In genomic region chr2:121308997-121309416, GRCm38 (mm10) we compare ENCODE assay signal across 9 mouse cellular contexts. TPM values are rescaled to one million over a fixed set of nuclear protein-coding genes. Genes with fewer than 3 reads are reported as not detected.
DNase-seq lines count a peak whose midpoint lies in the region; ATAC-seq lines count a peak whose summit lies in the region.
"Had no signal": no experiment of that assay in that cellular context is flagged by ENCODE, and none has a peak within 500 bp of the region (broad histone marks: within the 10 kb centered on the region; RNA-seq: fewer than 3 reads in every experiment).

No protein-coding gene starts in this region.

- 54% methylated on average over 5 of the region's 5 CpGs for WGBS in hindbrain, embryonic 15.5 days
- 44% methylated on average over 5 of the region's 5 CpGs for WGBS in hindbrain, embryonic 16.5 days
- 3% methylated on average over 5 of the region's 5 CpGs for WGBS in kidney, embryonic 16.5 days

- no peak overlapping the region for H3K27ac ChIP-seq in hindbrain, embryonic 15.5 days (replicated peaks)
- H3K27ac ChIP-seq in hindbrain, embryonic 16.5 days (ENCODE audit: low read depth, low read length), result no peak overlapping the region
- peak overlapping the region; percentile 71 for H3K27ac ChIP-seq in kidney, embryonic 16.5 days (ENCODE audit: low read length)

- H3K27me3 ChIP-seq in hindbrain, embryonic 15.5 days, result no peaks in the 10 kb centered on the region
- H3K27me3 ChIP-seq in hindbrain, embryonic 16.5 days (replicated peaks; ENCODE audit: control insufficient read depth, insufficient read depth, low read length), result no peaks in the 10 kb centered on the region
- H3K27me3 ChIP-seq in kidney, embryonic 16.5 days (ENCODE audit: insufficient read depth, low read length), result no peaks in the 10 kb centered on the region
- H3K27me3 ChIP-seq: Patski had no signal

- peaks cover 50% of the 10 kb centered on the region for H3K36me3 ChIP-seq in hindbrain, embryonic 15.5 days
- H3K36me3 ChIP-seq in hindbrain, embryonic 16.5 days (ENCODE audit: control insufficient read depth, insufficient read depth, low read length), result peaks cover 10% of the 10 kb centered on the region
- H3K36me3 ChIP-seq in kidney, embryonic 16.5 days (ENCODE audit: insufficient read depth, low read length), result no peaks in the 10 kb centered on the region; the same call in 1 of the 2 replicates

- no peaks in the 10 kb centered on the region for H3K9me3 ChIP-seq in hindbrain, embryonic 15.5 days
- no peaks in the 10 kb centered on the region for H3K9me3 ChIP-seq in hindbrain, embryonic 16.5 days (ENCODE audit: control insufficient read depth, low read length)
- H3K9me3 ChIP-seq in kidney, embryonic 16.5 days (ENCODE audit: low read length), result no peaks in the 10 kb centered on the region

- peak; percentile 73 to 82 for DNase-seq in heart, adult 18-20 months
- DNase-seq in lung, postnatal 36 days, result peak; percentile 57
- DNase-seq in cerebellum, adult 11-12 months, result no peak
- no peak for DNase-seq in layer of hippocampus, adult 11-12 months (ENCODE audit: low spot score)

- H3K4me2 ChIP-seq in hindbrain, embryonic 15.5 days, result 0 out of 2 replicates have a peak overlapping the region, but pooled peaks have one; percentile 17
- H3K4me2 ChIP-seq in hindbrain, embryonic 16.5 days (ENCODE audit: low read length), result no peak overlapping the region
- peak overlapping the region; percentile 45 for H3K4me2 ChIP-seq in kidney, embryonic 16.5 days (replicated peaks; ENCODE audit: low read depth, low read length)

- no peak overlapping the region for H3K9ac ChIP-seq in hindbrain, embryonic 15.5 days
- H3K9ac ChIP-seq in hindbrain, embryonic 16.5 days (ENCODE audit: low read depth, low read length), result no peak overlapping the region
- 0 out of 2 replicates have a peak overlapping the region, but pooled peaks have one; percentile 25 for H3K9ac ChIP-seq in kidney, embryonic 16.5 days (replicated peaks; ENCODE audit: low read length)

- ATAC-seq in hindbrain, embryonic 15.5 days (ENCODE audit: low FRiP score, low read depth), result no peak
- no peak for ATAC-seq in hindbrain, embryonic 16.5 days
- peak; percentile 70 for ATAC-seq in kidney, embryonic 16.5 days (ENCODE audit: low FRiP score, low TSS enrichment)
- no peak for ATAC-seq in cerebellum, adult (ENCODE audit: insufficient number of reproducible peaks, low FRiP score, low TSS enrichment)
- ATAC-seq: Patski had no signal

- H3K4me3 ChIP-seq in hindbrain, embryonic 15.5 days, result no peak overlapping the region
- H3K4me3 ChIP-seq in hindbrain, embryonic 16.5 days (ENCODE audit: low read length), result no peak overlapping the region
- no peak overlapping the region for H3K4me3 ChIP-seq in kidney, embryonic 16.5 days (ENCODE audit: low read length)

- no peaks in the 10 kb centered on the region for H3K4me1 ChIP-seq in hindbrain, embryonic 15.5 days (replicated peaks)
- H3K4me1 ChIP-seq in hindbrain, embryonic 16.5 days (ENCODE audit: control insufficient read depth, insufficient read depth, low read depth, low read length), result no peaks in the 10 kb centered on the region
- H3K4me1 ChIP-seq in kidney, embryonic 16.5 days (ENCODE audit: insufficient read depth, low read length), result peaks cover 23% of the 10 kb centered on the region

RNA-seq across cellular contexts. Expression of gene Map1a, which starts 19.6 kb away (rescaled TPM):
- 31.2 and 46.4 TPM in 2 replicates for polyA plus RNA-seq in hindbrain, embryonic 15.5 days (2015; fragmentation: Nextera tagmentation; extraction: Ambion mirVana)
- 29.6 and 46.5 TPM in 2 replicates for polyA plus RNA-seq in hindbrain, embryonic 16.5 days (2015; fragmentation: Nextera tagmentation; extraction: Ambion mirVana)
- 1 to 10 TPM; 3.5 to 3.8 TPM for total RNA-seq in heart, adult 18-20 months (2021)
- polyA plus RNA-seq in kidney, embryonic 16.5 days (2015; fragmentation: Nextera tagmentation; extraction: Ambion mirVana), result 2.5 and 3.2 TPM in 2 replicates

RNA-seq across cellular contexts. Expression of gene Trp53bp1, which starts 37.8 kb away (rescaled TPM):
- polyA plus RNA-seq in hindbrain, embryonic 15.5 days (2015; fragmentation: Nextera tagmentation; extraction: Ambion mirVana), result 148 and 171 TPM in 2 replicates
- 134 and 146 TPM in 2 replicates for polyA plus RNA-seq in hindbrain, embryonic 16.5 days (2015; fragmentation: Nextera tagmentation; extraction: Ambion mirVana)
- 10 to 100 TPM; 28.1 to 28.4 TPM for total RNA-seq in heart, adult 18-20 months (2021)
- 64.0 and 71.5 TPM in 2 replicates for polyA plus RNA-seq in kidney, embryonic 16.5 days (2015; fragmentation: Nextera tagmentation; extraction: Ambion mirVana)

RNA-seq across cellular contexts. Expression of gene Ppip5k1, which starts 46.2 kb away (rescaled TPM):
- 19.8 and 21.3 TPM in 2 replicates for polyA plus RNA-seq in hindbrain, embryonic 15.5 days (2015; fragmentation: Nextera tagmentation; extraction: Ambion mirVana)
- 22.6 and 23.2 TPM in 2 replicates for polyA plus RNA-seq in hindbrain, embryonic 16.5 days (2015; fragmentation: Nextera tagmentation; extraction: Ambion mirVana)
- total RNA-seq in heart, adult 18-20 months (2021), result 10 to 100 TPM; 87.5 to 93.6 TPM
- 14.4 and 15.8 TPM in 2 replicates for polyA plus RNA-seq in kidney, embryonic 16.5 days (2015; fragmentation: Nextera tagmentation; extraction: Ambion mirVana)

RNA-seq across cellular contexts. Expression of gene Ckmt1, which starts 48.5 kb away (rescaled TPM):
- polyA plus RNA-seq in hindbrain, embryonic 15.5 days (2015; fragmentation: Nextera tagmentation; extraction: Ambion mirVana), result 99.5 and 107 TPM in 2 replicates
- 137 and 165 TPM in 2 replicates for polyA plus RNA-seq in hindbrain, embryonic 16.5 days (2015; fragmentation: Nextera tagmentation; extraction: Ambion mirVana)
- 1 to 10 TPM; 1.2 to 2.7 TPM for total RNA-seq in heart, adult 18-20 months (2021)
- 28.2 and 34.6 TPM in 2 replicates for polyA plus RNA-seq in kidney, embryonic 16.5 days (2015; fragmentation: Nextera tagmentation; extraction: Ambion mirVana)

Comparison
In these comparisons a context has a peak if more than half of its experiments do, and no peak if none do; other contexts are left out.
1. DNase-seq: peak in heart, adult 18-20 months (2 of 2) and lung, postnatal 36 days (single experiment); none in cerebellum, adult 11-12 months (single experiment) and layer of hippocampus, adult 11-12 months (single experiment).